Mouse (Mus musculus) limb, embryonic 12.5 days (tissue): ENCODE data around the gene Pgm5. TPM values are rescaled to one million over a fixed set of nuclear protein-coding genes. Genes with fewer than 3 reads are reported as not detected.

Experiments
- ATAC-seq: fragments of 200-750 bp; cut with Nextera tagmentation; 2 replicates; pipeline ENCODE4 v1.8.0; 2017; ENCODE audit warnings: low read depth, moderate TSS enrichment; ENCODE audit not compliant: insufficient number of reproducible peaks, insufficient read depth, low FRiP score, low TSS enrichment
- H3K27ac ChIP-seq: fragments of 300-500 bp; sonication (generic); 2 replicates; pipeline ENCODE4 v1.5.1; 2016; ENCODE audit warnings: mild to moderate bottlenecking, moderate library complexity
- H3K27me3 ChIP-seq: fragments of 300-500 bp; sonication (generic); 2 replicates; pipeline ENCODE4 v1.6.1; 2016; ENCODE audit warnings: mild to moderate bottlenecking, moderate library complexity
- H3K36me3 ChIP-seq: fragments of 300-500 bp; sonication (generic); 2 replicates; pipeline ENCODE4 v1.6.1; 2016; ENCODE audit warnings: mild to moderate bottlenecking, moderate library complexity
- H3K4me1 ChIP-seq: fragments of 300-500 bp; sonication (generic); replicated peaks from 2 replicates; pipeline ENCODE4 v1.6.1; 2016
- H3K4me2 ChIP-seq: fragments of 300-500 bp; sonication (generic); 2 replicates; pipeline ENCODE4 v1.6.1; 2016; ENCODE audit warnings: mild to moderate bottlenecking, moderate library complexity
- H3K4me3 ChIP-seq: fragments of 300-500 bp; sonication (generic); replicated peaks from 2 replicates; pipeline ENCODE4 v1.5.1; 2016; ENCODE audit warnings: mild to moderate bottlenecking
- H3K9ac ChIP-seq: fragments of 300-500 bp; sonication (generic); replicated peaks from 2 replicates; pipeline ENCODE4 v1.6.1; 2016; ENCODE audit warnings: mild to moderate bottlenecking, moderate library complexity
- H3K9me3 ChIP-seq: fragments of 300-500 bp; sonication (generic); 2 replicates; pipeline ENCODE4 v1.6.1; 2016; ENCODE audit warnings: mild to moderate bottlenecking, moderate library complexity
- WGBS: fragments of 180-500 bp; shearing (Covaris S2); methylation state at CpG from one replicate; pipeline ENCODE4 v1.1.7; 2016; 5-methylcytosine and 5-hydroxymethylcytosine counted together
- polyA plus RNA-seq: library from polyadenylated mRNA; unstranded; fragments of >200 nt; fragmentation: Nextera tagmentation; extraction: Ambion mirVana; gene quantifications from 2 replicates; pipeline ENCODE4 v1.2.1, GENCODE M21; 2016

Pgm5 gene
- polyA plus RNA-seq, 1 experiment from 2014 or later: 2.4 TPM

- no peaks in the 10 kb centered on the region for H3K4me1 ChIP-seq
- H3K27ac ChIP-seq: no peak overlapping the region
- H3K4me2 ChIP-seq: no peak overlapping the region
- H3K9me3 ChIP-seq: no peaks in the 10 kb centered on the region
- no peak overlapping the region for H3K4me3 ChIP-seq
- no peaks in the 10 kb centered on the region for H3K36me3 ChIP-seq
- no peak overlapping the region for H3K9ac ChIP-seq
- no peak for ATAC-seq
- 86% methylated on average over 3 of the region's 3 CpGs for WGBS
- no peaks in the 10 kb centered on the region for H3K27me3 ChIP-seq
Measured at GRCm38 (mm10) chr19:24806013-24806412, 55.6 kb downstream of the Pgm5 start.

- Histone ChIP-seq H3K27ac (no peak overlapping the region; the same call in 1 of the 2 replicates), H3K4me1 (no peaks in the 10 kb centered on the region), H3K4me3 (no peak overlapping the region), H3K36me3 (no peaks in the 10 kb centered on the region), H3K9ac (no peak overlapping the region), H3K9me3 (no peaks in the 10 kb centered on the region), H3K4me2 (no peak overlapping the region), H3K27me3 (peaks cover 9% of the 10 kb centered on the region)
- WGBS: 61% methylated on average over 9 of the region's 9 CpGs
- ATAC-seq: no peak
Measured at GRCm38 (mm10) chr19:24797606-24798005, 64.0 kb downstream of the Pgm5 start.

GRCm38 (mm10) chr19:24794350-24794749, 67.3 kb downstream of the Pgm5 start:
- 71% methylated on average over 6 of the region's 6 CpGs for WGBS
- Histone ChIP-seq H3K9ac (no peak overlapping the region), H3K27me3 (peaks cover 4% of the 10 kb centered on the region; the same call in 1 of the 2 replicates), H3K36me3 (no peaks in the 10 kb centered on the region), H3K27ac (no peak overlapping the region), H3K9me3 (no peaks in the 10 kb centered on the region), H3K4me2 (no peak overlapping the region), H3K4me1 (no peaks in the 10 kb centered on the region), H3K4me3 (no peak overlapping the region)
- ATAC-seq: no peak

- H3K27me3 ChIP-seq: peaks cover 9% of the 10 kb centered on the region; the same call in 1 of the 2 replicates
- no peak overlapping the region for H3K27ac ChIP-seq
- H3K36me3 ChIP-seq: no peaks in the 10 kb centered on the region
- H3K4me3 ChIP-seq: no peak overlapping the region
- H3K9me3 ChIP-seq: no peaks in the 10 kb centered on the region
- no peak overlapping the region for H3K9ac ChIP-seq
- 84% methylated on average over 9 of the region's 9 CpGs for WGBS
- ATAC-seq: no peak
- H3K4me2 ChIP-seq: no peak overlapping the region
- no peaks in the 10 kb centered on the region for H3K4me1 ChIP-seq
Measured at GRCm38 (mm10) chr19:24793545-24794139, 68.0 kb downstream of the Pgm5 start.

- 88% methylated on average over 5 of the region's 5 CpGs for WGBS
- no peak overlapping the region for H3K27ac ChIP-seq
- H3K9ac ChIP-seq: no peak overlapping the region
- no peak overlapping the region for H3K4me2 ChIP-seq
- H3K9me3 ChIP-seq: no peaks in the 10 kb centered on the region
- peaks cover 14% of the 10 kb centered on the region; the same call in 1 of the 2 replicates for H3K27me3 ChIP-seq
- H3K4me1 ChIP-seq: no peaks in the 10 kb centered on the region
- H3K36me3 ChIP-seq: no peaks in the 10 kb centered on the region
- H3K4me3 ChIP-seq: no peak overlapping the region
- no peak for ATAC-seq
Measured at GRCm38 (mm10) chr19:24792876-24793275, 68.8 kb downstream of the Pgm5 start.

GRCm38 (mm10) chr19:24785898-24786297, 75.8 kb downstream of the Pgm5 start:
- no peaks in the 10 kb centered on the region for H3K36me3 ChIP-seq
- H3K4me2 ChIP-seq: no peak overlapping the region
- no peak for ATAC-seq
- H3K27ac ChIP-seq: no peak overlapping the region
- WGBS: 80% methylated on average over 8 of the region's 8 CpGs
- no peak overlapping the region for H3K4me3 ChIP-seq
- no peaks in the 10 kb centered on the region for H3K9me3 ChIP-seq
- no peak overlapping the region for H3K9ac ChIP-seq
- 0 out of 2 replicates have a peak, but pooled peaks cover 10% of the 10 kb centered on the region for H3K27me3 ChIP-seq
- H3K4me1 ChIP-seq: peaks cover 32% of the 10 kb centered on the region

GRCm38 (mm10) chr19:24785056-24785675, 76.5 kb downstream of the Pgm5 start:
- H3K4me1 ChIP-seq: peaks cover 39% of the 10 kb centered on the region
- 0 out of 2 replicates have a peak overlapping the region, but pooled peaks have one; percentile 12 for H3K27ac ChIP-seq
- H3K27me3 ChIP-seq: 0 out of 2 replicates have a peak, but pooled peaks cover 10% of the 10 kb centered on the region
- ATAC-seq: no peak; the same call in 1 of the 2 replicates
- H3K9ac ChIP-seq: no peak overlapping the region
- no peaks in the 10 kb centered on the region for H3K9me3 ChIP-seq
- H3K36me3 ChIP-seq: no peaks in the 10 kb centered on the region
- H3K4me3 ChIP-seq: no peak overlapping the region
- 0 out of 2 replicates have a peak overlapping the region, but pooled peaks have one; percentile 13 for H3K4me2 ChIP-seq
- 22% methylated on average over 15 of the region's 15 CpGs for WGBS

GRCm38 (mm10) chr19:24783736-24784135, 77.9 kb downstream of the Pgm5 start:
- H3K4me2 ChIP-seq: no peak overlapping the region
- no peak for ATAC-seq

GRCm38 (mm10) chr19:24779996-24780395, 81.7 kb downstream of the Pgm5 start:
- no peaks in the 10 kb centered on the region for H3K9me3 ChIP-seq
- no peak for ATAC-seq
- no peaks in the 10 kb centered on the region for H3K27me3 ChIP-seq
- no peaks in the 10 kb centered on the region for H3K36me3 ChIP-seq
- no peak overlapping the region for H3K4me2 ChIP-seq
- no peak overlapping the region for H3K9ac ChIP-seq
- no peak overlapping the region for H3K4me3 ChIP-seq
- H3K27ac ChIP-seq: no peak overlapping the region
- H3K4me1 ChIP-seq: peaks cover 30% of the 10 kb centered on the region
- WGBS: 28% methylated on average over 6 of the region's 6 CpGs

More at GRCm38 (mm10) chr19:24783736-24784135, 77.9 kb downstream of the Pgm5 start:
- Histone ChIP-seq H3K36me3 (no peaks in the 10 kb centered on the region), H3K27ac (0 out of 2 replicates have a peak overlapping the region, but pooled peaks have one; percentile 46), H3K4me3 (no peak overlapping the region), H3K9ac (no peak overlapping the region), H3K27me3 (0 out of 2 replicates have a peak, but pooled peaks cover 6% of the 10 kb centered on the region), H3K4me1 (peaks cover 46% of the 10 kb centered on the region), H3K9me3 (no peaks in the 10 kb centered on the region)
- 28% methylated on average over 9 of the region's 9 CpGs for WGBS

GRCm38 (mm10) chr19:24770345-24770744, 91.3 kb downstream of the Pgm5 start:
- no peaks in the 10 kb centered on the region for H3K27me3 ChIP-seq
- H3K36me3 ChIP-seq: no peaks in the 10 kb centered on the region
- H3K27ac ChIP-seq: no peak overlapping the region
- no peaks in the 10 kb centered on the region for H3K9me3 ChIP-seq
- H3K9ac ChIP-seq: no peak overlapping the region
- no peak overlapping the region for H3K4me3 ChIP-seq
- no peaks in the 10 kb centered on the region for H3K4me1 ChIP-seq
- 85% methylated on average over 4 of the region's 4 CpGs for WGBS
- no peak for ATAC-seq
- no peak overlapping the region for H3K4me2 ChIP-seq

GRCm38 (mm10) chr19:24767401-24767800, 94.3 kb downstream of the Pgm5 start:
- no peak overlapping the region for H3K9ac ChIP-seq
- no peak overlapping the region for H3K27ac ChIP-seq
- no peaks in the 10 kb centered on the region for H3K9me3 ChIP-seq
- H3K27me3 ChIP-seq: no peaks in the 10 kb centered on the region
- H3K4me3 ChIP-seq: no peak overlapping the region
- ATAC-seq: no peak
- H3K36me3 ChIP-seq: no peaks in the 10 kb centered on the region
- peaks cover 6% of the 10 kb centered on the region; the same call in 1 of the 2 replicates for H3K4me1 ChIP-seq
- WGBS: 89% methylated on average over 6 of the region's 6 CpGs
- H3K4me2 ChIP-seq: no peak overlapping the region
